Mouse (Mus musculus): ENCODE data around the gene Defb28. TPM values are rescaled to one million over a fixed set of nuclear protein-coding genes. Genes with fewer than 3 reads are reported as not detected.

The Defb28 gene
- 1.2 TPM in 1 of 2 replicates, not detected in the other for polyA plus RNA-seq (2012; rRNA removed; ENCODE audit: low replicate concordance)

GRCm38 (mm10) chr2:152517981-152518380 is at the start of gene Defb28:
Defb28 (plus strand) TSS chr2:152518255.

GRCm38 (mm10) chr2:152476763-152477162 is 41.3 kb upstream of the Defb28 start, which contains the start of gene Defb20:
Defb20 (plus strand) TSS chr2:152477063.

GRCm38 (mm10) chr2:152490038-152490437 is 28.0 kb upstream of the Defb28 start, which contains the start of gene Defb22:
Defb22 (minus strand) TSS chr2:152490138.

GRCm38 (mm10) chr2:152511592-152511991 is 6.5 kb upstream of the Defb28 start, which contains the start of gene Defb26:
Defb26 (minus strand) TSS chr2:152511692.

GRCm38 (mm10) chr2:152539944-152540710 is 22.1 kb downstream of the Defb28 start, which contains the start of gene Defb29:
Defb29 (minus strand) TSS chr2:152540098.

GRCm38 (mm10) chr2:152569038-152569437 is 51.0 kb downstream of the Defb28 start, which contains the start of gene Gm17416:
Gm17416 (plus strand) TSS chr2:152569338.

Other genes with a start within 250 kb of the Defb28 start
- 103 and 134 TPM in 2 replicates for gene Tbc1d20, start 224.4 kb upstream of the Defb28 start, polyA plus RNA-seq (2012; rRNA removed; ENCODE audit: low replicate concordance)
- 203 and 297 TPM in 2 replicates for gene Rbck1, start 185.6 kb upstream of the Defb28 start, polyA plus RNA-seq (2012; rRNA removed; ENCODE audit: low replicate concordance)
- gene Trib3, start 174.2 kb upstream of the Defb28 start, polyA plus RNA-seq (2012; rRNA removed; ENCODE audit: low replicate concordance) = 2.8 and 9.4 TPM in 2 replicates
- not detected in 2 replicates for gene Nrsn2, start 141.6 kb upstream of the Defb28 start, polyA plus RNA-seq (2012; rRNA removed; ENCODE audit: low replicate concordance)
- gene Sox12, start 120.2 kb upstream of the Defb28 start, polyA plus RNA-seq (2012; rRNA removed; ENCODE audit: low replicate concordance) = 2.9 and 26.5 TPM in 2 replicates
- gene Zcchc3, start 103.2 kb upstream of the Defb28 start, polyA plus RNA-seq (2012; rRNA removed; ENCODE audit: low replicate concordance) = 2.1 and 12.6 TPM in 2 replicates
- 0.32 TPM in 1 of 2 replicates, not detected in the other for gene 6820408C15Rik, start 102.7 kb upstream of the Defb28 start, polyA plus RNA-seq (2012; rRNA removed; ENCODE audit: low replicate concordance)
- 0.23 TPM in 1 of 2 replicates, not detected in the other for gene Defb23, start 53.6 kb upstream of the Defb28 start, polyA plus RNA-seq (2012; rRNA removed; ENCODE audit: low replicate concordance)
- gene Defb20, start 41.2 kb upstream of the Defb28 start, polyA plus RNA-seq (2012; rRNA removed; ENCODE audit: low replicate concordance) = 1.2 and 3.0 TPM in 2 replicates
- 0.71 TPM in 1 of 2 replicates, not detected in the other for gene Defb22, start 28.1 kb upstream of the Defb28 start, polyA plus RNA-seq (2012; rRNA removed; ENCODE audit: low replicate concordance)
- 0.27 TPM in 1 of 2 replicates, not detected in the other for gene Defb26, start 6.6 kb upstream of the Defb28 start, polyA plus RNA-seq (2012; rRNA removed; ENCODE audit: low replicate concordance)
- not detected in 2 replicates for gene Defb29, start 21.8 kb downstream of the Defb28 start, polyA plus RNA-seq (2012; rRNA removed; ENCODE audit: low replicate concordance)
- gene Gm17416, start 51.1 kb downstream of the Defb28 start, polyA plus RNA-seq (2012; rRNA removed; ENCODE audit: low replicate concordance) = not detected in 2 replicates
- gene Defb21, start 54.5 kb downstream of the Defb28 start, polyA plus RNA-seq (2012; rRNA removed; ENCODE audit: low replicate concordance) = 0.46 TPM in 1 of 2 replicates, not detected in the other
- gene Defb19, start 62.1 kb downstream of the Defb28 start, polyA plus RNA-seq (2012; rRNA removed; ENCODE audit: low replicate concordance) = not detected in 2 replicates
- gene Defb45, start 81.1 kb downstream of the Defb28 start, polyA plus RNA-seq (2012; rRNA removed; ENCODE audit: low replicate concordance) = not detected in 2 replicates
- gene Defb36, start 86.1 kb downstream of the Defb28 start, polyA plus RNA-seq (2012; rRNA removed; ENCODE audit: low replicate concordance) = not detected in 2 replicates
- gene Defb25, start 104.8 kb downstream of the Defb28 start, polyA plus RNA-seq (2012; rRNA removed; ENCODE audit: low replicate concordance) = 5.3 TPM in 1 of 2 replicates, not detected in the other
- gene Rem1, start 108.7 kb downstream of the Defb28 start, polyA plus RNA-seq (2012; rRNA removed; ENCODE audit: low replicate concordance) = 13.6 and 24.9 TPM in 2 replicates
- 138 and 143 TPM in 2 replicates for gene H13, start 151.2 kb downstream of the Defb28 start, polyA plus RNA-seq (2012; rRNA removed; ENCODE audit: low replicate concordance)
- 7.2 and 10.9 TPM in 2 replicates for gene Mcts2, start 168.8 kb downstream of the Defb28 start, polyA plus RNA-seq (2012; rRNA removed; ENCODE audit: low replicate concordance)
- gene Id1, start 218.0 kb downstream of the Defb28 start, polyA plus RNA-seq (2012; rRNA removed; ENCODE audit: low replicate concordance) = 163 and 303 TPM in 2 replicates
- gene Cox4i2, start 235.9 kb downstream of the Defb28 start, polyA plus RNA-seq (2012; rRNA removed; ENCODE audit: low replicate concordance) = 9.4 and 12.8 TPM in 2 replicates

Data from subcutaneous adipose tissue, adult 2 months (tissue).